Mouse (Mus musculus) hindbrain, postnatal 0 days (tissue): ENCODE measurements at regions not wholly inside any gene's neighbourhood (a gene's known extent, or its start where the extent isn't known, plus 50 kb on each side); places are given as distances from the start of the nearest gene placed in this dataset.

Experiments used
- ATAC-seq: fragments of 200-750 bp; cut with Nextera tagmentation; 2 replicates; pipeline ENCODE4 v1.8.0; 2017; ENCODE audit warnings: mild to moderate bottlenecking, moderate TSS enrichment, moderate library complexity
- DNase-seq: peaks from one replicate; pipeline ENCODE4 v3.0.0-alpha.2; 2015; ENCODE audit warnings: low spot score
- H3K27ac ChIP-seq: fragments of 300-500 bp; sonication (generic); 2 replicates; pipeline ENCODE4 v1.5.1; 2014; ENCODE audit warnings: mild to moderate bottlenecking
- H3K27me3 ChIP-seq: fragments of 300-500 bp; sonication (generic); 2 replicates; pipeline ENCODE4 v1.6.1; 2014; ENCODE audit warnings: low read length, mixed read lengths; ENCODE audit not compliant: insufficient read depth
- H3K36me3 ChIP-seq: fragments of 300-500 bp; sonication (generic); 2 replicates; pipeline ENCODE4 v1.6.1; 2014; ENCODE audit warnings: low read length, mixed read lengths; ENCODE audit not compliant: insufficient read depth
- H3K4me1 ChIP-seq: fragments of 300-500 bp; sonication (generic); 2 replicates; pipeline ENCODE4 v1.6.1; 2014; ENCODE audit warnings: antibody characterized with exemption, low read length, mixed read lengths; ENCODE audit not compliant: insufficient read depth
- H3K4me2 ChIP-seq: fragments of 300-500 bp; sonication (generic); 2 replicates; pipeline ENCODE4 v1.6.1; 2014; ENCODE audit warnings: low read depth, mild to moderate bottlenecking, low read length, moderate library complexity, mixed read lengths
- H3K4me3 ChIP-seq: fragments of 300-500 bp; sonication (generic); 2 replicates; pipeline ENCODE4 v1.5.1; 2014; ENCODE audit warnings: low read length
- H3K9ac ChIP-seq: fragments of 300-500 bp; sonication (generic); replicated peaks from 2 replicates; pipeline ENCODE4 v1.6.1; 2014; ENCODE audit warnings: mild to moderate bottlenecking, low read length, moderate library complexity, mixed read lengths
- H3K9me3 ChIP-seq: fragments of 300-500 bp; sonication (generic); 2 replicates; pipeline ENCODE4 v1.6.1; 2016; ENCODE audit warnings: low read length, mixed read lengths
- CTCF ChIP-seq: IDR thresholded peaks from 2 replicates; pipeline ENCODE4 v1.5.1; 2016; ENCODE audit warnings: antibody characterized with exemption, control low read depth, low read depth
- WGBS: fragments of 180-500 bp; shearing (Covaris S2); extraction: QIAGEN DNeasy Blood & Tissue Kit; methylation state at CpG from one replicate; pipeline ENCODE4 v1.1.7; 2014; 5-methylcytosine and 5-hydroxymethylcytosine counted together

GRCm38 (mm10) chr2:171677128-171677527 lies 366.1 kb downstream of the Cbln4 start:
- ATAC-seq = no peak
- WGBS = 87% methylated on average over 7 of the region's 7 CpGs
- Histone ChIP-seq H3K4me2 (no peak overlapping the region), H3K36me3 (no peaks in the 10 kb centered on the region), H3K9me3 (no peaks in the 10 kb centered on the region), H3K4me3 (no peak overlapping the region), H3K4me1 (no peaks in the 10 kb centered on the region), H3K27me3 (no peaks in the 10 kb centered on the region), H3K9ac (no peak overlapping the region), H3K27ac (no peak overlapping the region)
- no peak for TF ChIP-seq CTCF
- no peak for DNase-seq

- peak; percentile 20 for DNase-seq
- Histone ChIP-seq H3K27ac (no peak overlapping the region), H3K9ac (no peak overlapping the region), H3K27me3 (no peaks in the 10 kb centered on the region), H3K4me1 (no peaks in the 10 kb centered on the region), H3K4me3 (no peak overlapping the region), H3K4me2 (no peak overlapping the region), H3K36me3 (no peaks in the 10 kb centered on the region), H3K9me3 (no peaks in the 10 kb centered on the region)
- no peak for ATAC-seq
- WGBS = 55% methylated on average over 8 of the region's 8 CpGs
- TF ChIP-seq CTCF = no peak
Observed at GRCm38 (mm10) chr2:171676083-171676482, 367.2 kb downstream of the Cbln4 start.

- ATAC-seq (no peak), DNase-seq (no peak)
- H3K36me3 ChIP-seq = no peaks in the 10 kb centered on the region
- TF ChIP-seq CTCF = no peak
- H3K27ac ChIP-seq = no peak overlapping the region
- H3K9ac ChIP-seq = no peak overlapping the region
- WGBS = 79% methylated on average over 2 of the region's 2 CpGs
- H3K4me3 ChIP-seq = no peak overlapping the region
- H3K4me2 ChIP-seq = no peak overlapping the region
- no peaks in the 10 kb centered on the region for H3K4me1 ChIP-seq
- no peaks in the 10 kb centered on the region for H3K9me3 ChIP-seq
- no peaks in the 10 kb centered on the region for H3K27me3 ChIP-seq
Observed at GRCm38 (mm10) chr2:171675411-171675810, 367.9 kb downstream of the Cbln4 start.

- DNase-seq (no peak), ATAC-seq (no peak)
- 83% methylated on average over 8 of the region's 8 CpGs for WGBS
- Histone ChIP-seq H3K9ac (no peak overlapping the region), H3K4me2 (no peak overlapping the region), H3K27me3 (no peaks in the 10 kb centered on the region), H3K4me1 (no peaks in the 10 kb centered on the region), H3K9me3 (no peaks in the 10 kb centered on the region), H3K4me3 (no peak overlapping the region), H3K27ac (no peak overlapping the region), H3K36me3 (no peaks in the 10 kb centered on the region)
- TF ChIP-seq CTCF = no peak
Observed at GRCm38 (mm10) chr2:171670945-171671547, 372.2 kb downstream of the Cbln4 start.

- peak; percentile 9 for DNase-seq
- TF ChIP-seq CTCF = no peak
- no peak overlapping the region for H3K4me3 ChIP-seq
- H3K9ac ChIP-seq = no peak overlapping the region
- no peaks in the 10 kb centered on the region for H3K27me3 ChIP-seq
- no peaks in the 10 kb centered on the region for H3K9me3 ChIP-seq
- H3K27ac ChIP-seq = no peak overlapping the region
- no peaks in the 10 kb centered on the region for H3K4me1 ChIP-seq
- ATAC-seq = no peak
- H3K4me2 ChIP-seq = no peak overlapping the region
- no peaks in the 10 kb centered on the region for H3K36me3 ChIP-seq
- 34% methylated on average over 4 of the region's 4 CpGs for WGBS
Observed at GRCm38 (mm10) chr2:171668791-171669645, 374.2 kb downstream of the Cbln4 start.

GRCm38 (mm10) chr2:171662571-171662970 lies 380.7 kb downstream of the Cbln4 start:
- no peaks in the 10 kb centered on the region for H3K9me3 ChIP-seq
- no peaks in the 10 kb centered on the region for H3K4me1 ChIP-seq
- DNase-seq (no peak), ATAC-seq (no peak)
- no peak for TF ChIP-seq CTCF
- no peak overlapping the region for H3K4me2 ChIP-seq
- H3K4me3 ChIP-seq = no peak overlapping the region
- no peak overlapping the region for H3K27ac ChIP-seq
- H3K9ac ChIP-seq = no peak overlapping the region
- no peaks in the 10 kb centered on the region for H3K36me3 ChIP-seq
- 92% methylated on average over 6 of the region's 6 CpGs for WGBS
- H3K27me3 ChIP-seq = no peaks in the 10 kb centered on the region
